Mouse (Mus musculus) limb, embryonic 10.5 days (tissue): ENCODE measurements around the gene Gdf9. TPM values are rescaled to one million over a fixed set of nuclear protein-coding genes. Genes with fewer than 3 reads are reported as not detected.
"Not testable (repeated sequence)": the region's sequence is repeated elsewhere in the genome, so short reads cannot be mapped to it uniquely, and the experiment has no call there.

Source experiments
- DNase-seq: peaks from one replicate; pipeline ENCODE4 v3.0.0-alpha.2; 2017; ENCODE audit warnings: low spot score
- H3K27ac ChIP-seq: fragments of 300-500 bp; sonication (generic); 2 replicates; pipeline ENCODE4 v1.5.1; 2016; ENCODE audit warnings: mild to moderate bottlenecking
- H3K27me3 ChIP-seq: fragments of 300-500 bp; sonication (generic); 2 replicates; pipeline ENCODE4 v1.6.1; 2016; ENCODE audit warnings: low read depth, mild to moderate bottlenecking; ENCODE audit not compliant: poor library complexity, severe bottlenecking
- H3K36me3 ChIP-seq: fragments of 300-500 bp; sonication (generic); 2 replicates; pipeline ENCODE4 v1.6.1; 2016; ENCODE audit warnings: mild to moderate bottlenecking, moderate library complexity
- H3K4me1 ChIP-seq: fragments of 300-500 bp; sonication (generic); 2 replicates; pipeline ENCODE4 v1.6.1; 2016
- H3K4me3 ChIP-seq: fragments of 300-500 bp; sonication (generic); 2 replicates; pipeline ENCODE4 v1.5.1; 2016; ENCODE audit warnings: mild to moderate bottlenecking, moderate library complexity
- H3K9me3 ChIP-seq: fragments of 300-500 bp; sonication (generic); replicated peaks from 2 replicates; pipeline ENCODE4 v1.6.1; 2016; ENCODE audit warnings: mild to moderate bottlenecking
- WGBS: fragments of 180-500 bp; shearing (Covaris S2); methylation state at CpG from one replicate; pipeline ENCODE4 v1.1.7; 2016; 5-methylcytosine and 5-hydroxymethylcytosine counted together
- polyA plus RNA-seq: library from polyadenylated mRNA; unstranded; fragments of >200 nt; fragmentation: Nextera tagmentation; extraction: Ambion mirVana; gene quantifications from 2 replicates; pipeline ENCODE4 v1.2.1, GENCODE M21; 2016

Gdf9 gene
- polyA plus RNA-seq: 0.66 and 0.79 TPM in 2 replicates

DNA sequence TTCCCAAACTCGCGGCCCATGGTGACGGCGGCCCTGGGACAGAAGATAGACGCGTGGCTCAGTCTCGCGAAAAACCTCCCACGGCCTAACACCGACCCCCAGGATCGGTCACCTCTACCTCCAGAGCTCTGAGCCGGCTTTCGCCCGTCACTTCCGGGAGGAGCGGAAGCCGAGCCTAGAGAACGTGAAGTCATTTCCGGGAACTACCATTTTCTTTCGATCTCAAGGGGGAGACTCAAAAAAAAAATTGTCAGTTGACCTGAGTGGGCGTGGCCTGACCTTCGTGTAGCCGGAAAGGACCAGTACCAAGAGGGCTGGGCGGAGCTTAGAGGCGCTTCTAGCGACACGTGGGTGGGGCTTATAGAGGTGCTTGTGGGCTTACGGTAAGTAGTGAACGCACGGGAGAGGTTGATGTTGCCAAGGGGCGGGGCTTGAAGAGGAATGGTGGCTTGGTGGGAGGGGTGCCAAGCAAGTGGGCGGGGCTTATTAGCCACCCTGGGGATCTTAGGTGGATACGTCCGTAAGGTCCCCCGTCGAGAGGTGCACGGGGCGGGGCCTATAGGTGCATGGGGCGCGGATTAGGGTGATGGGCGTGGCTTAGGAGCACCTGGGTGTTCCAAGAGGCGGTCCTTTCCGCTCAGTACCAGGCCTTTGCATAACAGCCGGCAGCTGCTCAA is at the start of gene Gdf9, which contains the start of gene Uqcrq:
Gdf9 (plus strand) TSS at position 354 of the 677 bp plus-strand sequence.
Uqcrq (minus strand) TSS at position 162 of the 677 bp plus-strand sequence.
- under 1% methylated on average over 44 of the region's 44 CpGs for WGBS
- Histone ChIP-seq H3K27ac (peak within 1 kb of the TSS; percentile 85), H3K36me3 (peaks cover 16% of the 10 kb centered on the region), H3K27me3 (no peaks in the 10 kb centered on the region), H3K4me1 (peaks cover 14% of the 10 kb centered on the region), H3K4me3 (peak within 1 kb of the TSS; percentile 85), H3K9me3 (no peaks in the 10 kb centered on the region)
- DNase-seq: peak; percentile 91

DNA sequence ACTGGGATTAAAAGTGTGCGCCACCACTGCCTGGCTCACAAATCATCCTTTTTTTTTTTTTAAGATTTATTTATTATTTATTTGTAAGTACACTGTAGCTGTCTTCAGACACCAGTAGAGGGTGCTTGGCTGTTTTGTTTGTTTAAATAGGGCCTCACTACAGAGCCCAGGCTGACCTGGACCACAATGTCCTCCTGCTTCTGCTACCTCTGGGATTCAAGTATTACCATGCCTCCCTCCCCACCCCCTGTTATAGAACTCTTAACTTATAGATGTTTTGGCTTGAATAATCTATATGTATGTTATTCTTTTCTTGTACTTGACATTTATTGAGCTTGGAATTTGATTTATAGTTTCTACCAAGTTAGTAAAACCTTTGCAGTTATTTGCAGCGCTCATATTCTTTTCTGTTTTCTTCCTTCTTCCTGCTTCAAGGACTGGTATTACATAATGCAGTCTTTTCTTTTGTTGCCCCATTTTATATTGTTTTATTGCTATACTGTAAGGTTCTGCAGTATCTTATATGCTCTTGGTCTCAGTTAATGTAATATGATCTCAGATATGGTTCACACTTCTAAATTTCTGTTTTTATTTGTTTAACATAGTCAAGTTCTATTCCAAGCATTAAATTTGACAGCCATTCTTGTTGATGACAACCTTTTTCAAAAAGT is 46.9 kb upstream of the Gdf9 start:
- peaks cover 88% of the 10 kb centered on the region for H3K36me3 ChIP-seq

DNA sequence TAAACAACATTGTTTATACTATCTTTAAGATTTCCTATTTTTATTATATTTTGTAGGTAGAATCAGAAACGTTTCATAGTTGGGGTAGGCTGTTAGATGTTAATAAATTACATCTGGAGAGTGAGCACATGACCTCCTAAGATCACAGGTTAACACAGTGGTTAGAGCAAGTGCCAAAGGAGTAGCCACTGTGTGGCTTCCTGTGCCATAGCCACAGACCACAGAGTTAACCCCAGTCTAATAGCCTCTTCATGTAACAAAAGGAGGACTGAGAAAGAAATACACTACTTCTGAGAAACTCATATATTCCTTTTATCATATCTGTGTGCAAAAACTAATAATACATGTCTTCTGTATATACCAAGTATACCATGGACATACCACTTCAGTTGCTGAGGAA is 37.0 kb upstream of the Gdf9 start:
- no peaks in the 10 kb centered on the region for H3K9me3 ChIP-seq
- 92% methylated on average over 1 of the region's 1 CpGs for WGBS
- no peak for DNase-seq

More for the DNA sequence above, 46.9 kb upstream of the Gdf9 start:
- DNase-seq: no peak
- Histone ChIP-seq H3K27ac (no peak overlapping the region), H3K9me3 (no peaks in the 10 kb centered on the region), H3K4me1 (no peaks in the 10 kb centered on the region), H3K4me3 (no peak overlapping the region), H3K27me3 (no peaks in the 10 kb centered on the region)
- WGBS: 94% methylated on average over 2 of the region's 2 CpGs

DNA sequence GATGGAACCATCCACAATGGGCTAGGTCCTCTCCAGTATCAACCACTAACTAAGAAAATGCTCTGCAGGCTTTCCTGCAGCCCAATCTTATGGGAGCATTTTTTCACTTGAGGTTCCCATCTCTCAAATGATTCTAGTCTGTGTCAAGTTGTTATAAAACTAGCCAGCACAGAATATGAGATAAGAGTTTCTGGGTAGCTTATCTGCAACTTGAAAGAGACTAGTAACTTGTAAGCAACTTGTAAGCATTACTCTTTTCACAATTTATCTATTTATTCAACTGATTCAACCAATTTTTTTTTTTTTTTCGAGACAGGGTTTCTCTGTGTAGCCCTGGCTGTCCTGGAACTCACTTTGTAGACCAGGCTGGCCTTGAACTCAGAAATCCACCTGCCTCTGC is 27.2 kb upstream of the Gdf9 start:
- WGBS: 96% methylated on average over 1 of the region's 1 CpGs
- H3K27ac ChIP-seq: no peak overlapping the region
- peaks cover 97% of the 10 kb centered on the region for H3K36me3 ChIP-seq
- no peaks in the 10 kb centered on the region for H3K27me3 ChIP-seq
- H3K4me3 ChIP-seq: no peak overlapping the region
- H3K9me3 ChIP-seq: no peaks in the 10 kb centered on the region
- no peaks in the 10 kb centered on the region for H3K4me1 ChIP-seq
- DNase-seq: no peak

More for the DNA sequence above, 37.0 kb upstream of the Gdf9 start:
- H3K27ac ChIP-seq: no peak overlapping the region
- H3K4me3 ChIP-seq: no peak overlapping the region
- H3K36me3 ChIP-seq: peaks cover 89% of the 10 kb centered on the region
- no peaks in the 10 kb centered on the region for H3K27me3 ChIP-seq
- H3K4me1 ChIP-seq: no peaks in the 10 kb centered on the region

DNA sequence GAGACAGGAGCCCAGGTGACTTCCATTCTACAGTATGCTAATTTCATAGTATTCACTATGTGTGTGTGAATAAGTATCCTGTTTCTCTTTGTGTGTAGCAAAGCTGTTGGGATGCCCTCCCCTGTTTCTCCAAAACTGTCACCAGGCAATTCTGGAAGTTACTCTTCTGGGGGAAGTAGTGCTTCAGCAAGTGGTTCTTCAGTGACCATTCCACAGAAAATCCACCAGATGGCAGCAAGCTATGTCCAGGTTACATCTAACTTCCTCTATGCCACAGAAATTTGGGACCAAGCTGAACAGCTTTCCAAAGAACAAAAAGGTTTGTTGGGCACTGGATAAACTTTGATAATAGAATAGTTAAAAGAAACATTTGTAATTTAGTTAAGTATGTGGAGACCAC is 19.1 kb upstream of the Gdf9 start:
- DNase-seq: no peak
- peaks cover 98% of the 10 kb centered on the region for H3K36me3 ChIP-seq

DNA sequence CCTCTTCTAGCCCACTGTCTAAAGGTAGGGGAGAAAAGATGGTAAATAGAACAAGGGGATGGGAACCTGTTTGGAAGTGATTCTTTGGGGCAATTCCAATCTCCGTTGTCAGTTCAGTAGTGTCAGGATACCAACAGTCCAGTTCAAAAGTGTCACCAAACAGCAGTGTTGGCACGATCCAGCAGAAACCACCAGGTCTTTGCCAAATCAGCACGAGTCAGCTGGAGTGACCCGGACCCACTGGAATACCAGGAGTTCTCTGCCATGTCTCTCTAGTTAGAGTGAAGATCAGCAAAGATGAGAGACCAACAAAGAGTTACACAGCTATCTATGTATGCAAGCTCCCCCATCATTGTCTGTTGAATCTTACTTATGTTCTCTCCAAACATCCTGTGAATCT is 17.0 kb upstream of the Gdf9 start:
- Histone ChIP-seq H3K27ac (no peak overlapping the region), H3K27me3 (no peaks in the 10 kb centered on the region), H3K4me3 (no peak overlapping the region), H3K36me3 (peaks cover 99% of the 10 kb centered on the region), H3K4me1 (no peaks in the 10 kb centered on the region), H3K9me3 (no peaks in the 10 kb centered on the region)
- no peak for DNase-seq
- WGBS: 98% methylated on average over 4 of the region's 4 CpGs

More for the DNA sequence above, 19.1 kb upstream of the Gdf9 start:
- H3K4me1 ChIP-seq: no peaks in the 10 kb centered on the region
- H3K27me3 ChIP-seq: no peaks in the 10 kb centered on the region
- no peaks in the 10 kb centered on the region for H3K9me3 ChIP-seq
- no peak overlapping the region for H3K4me3 ChIP-seq
- no peak overlapping the region for H3K27ac ChIP-seq

DNA sequence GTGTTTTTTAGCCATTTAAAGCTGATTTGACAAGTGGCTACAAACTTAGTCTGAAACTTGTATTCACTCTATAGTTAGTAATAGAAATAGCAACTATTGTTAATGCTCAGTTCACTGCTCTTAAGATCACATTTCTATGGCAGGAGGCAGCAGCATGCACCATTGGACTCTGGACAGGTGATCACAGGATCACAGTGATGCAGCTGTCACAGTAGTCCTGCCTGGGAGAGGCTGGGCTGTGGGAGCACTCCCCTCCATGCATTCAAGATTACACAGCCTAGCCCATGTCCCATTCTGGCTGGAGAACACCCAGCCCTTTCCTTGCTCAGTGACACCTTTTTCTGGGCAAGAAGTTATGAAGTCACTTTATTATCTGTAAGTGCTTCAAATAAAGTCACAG is 12.8 kb upstream of the Gdf9 start:
- Histone ChIP-seq H3K4me3 (no peak overlapping the region), H3K36me3 (peaks cover 84% of the 10 kb centered on the region), H3K9me3 (no peaks in the 10 kb centered on the region), H3K4me1 (no peaks in the 10 kb centered on the region), H3K27me3 (no peaks in the 10 kb centered on the region), H3K27ac (no peak overlapping the region)
- DNase-seq: no peak

DNA sequence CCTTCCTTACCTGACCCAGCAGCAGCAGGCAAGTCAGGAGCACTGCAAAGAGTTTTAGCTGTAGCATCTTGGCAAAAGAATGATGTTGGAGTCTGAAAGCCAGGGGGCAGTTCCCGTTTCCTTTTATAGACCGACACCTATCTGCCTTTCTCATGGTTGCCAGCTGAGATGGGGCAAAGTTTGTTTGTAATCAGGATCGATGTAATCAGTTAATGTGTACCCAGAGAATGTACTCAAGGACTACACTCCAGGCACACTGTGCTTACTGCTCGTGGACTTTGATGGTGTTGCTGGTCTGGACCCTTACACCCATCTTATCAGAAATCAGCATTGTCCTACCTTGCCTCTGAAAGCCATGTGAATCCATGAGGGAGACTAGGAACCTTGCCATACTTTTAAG is 7.8 kb upstream of the Gdf9 start, which contains the start of gene Leap2:
Leap2 (minus strand) TSS at position 135 of the 400 bp plus-strand sequence.
- H3K4me1 ChIP-seq: no peaks in the 10 kb centered on the region
- no peak for DNase-seq
- H3K4me3 ChIP-seq: no peak within 1 kb of the TSS
- peaks cover 39% of the 10 kb centered on the region for H3K36me3 ChIP-seq
- H3K27me3 ChIP-seq: no peaks in the 10 kb centered on the region
- H3K27ac ChIP-seq: no peak within 1 kb of the TSS
- no peaks in the 10 kb centered on the region for H3K9me3 ChIP-seq
- WGBS: 91% methylated on average over 4 of the region's 4 CpGs

DNA sequence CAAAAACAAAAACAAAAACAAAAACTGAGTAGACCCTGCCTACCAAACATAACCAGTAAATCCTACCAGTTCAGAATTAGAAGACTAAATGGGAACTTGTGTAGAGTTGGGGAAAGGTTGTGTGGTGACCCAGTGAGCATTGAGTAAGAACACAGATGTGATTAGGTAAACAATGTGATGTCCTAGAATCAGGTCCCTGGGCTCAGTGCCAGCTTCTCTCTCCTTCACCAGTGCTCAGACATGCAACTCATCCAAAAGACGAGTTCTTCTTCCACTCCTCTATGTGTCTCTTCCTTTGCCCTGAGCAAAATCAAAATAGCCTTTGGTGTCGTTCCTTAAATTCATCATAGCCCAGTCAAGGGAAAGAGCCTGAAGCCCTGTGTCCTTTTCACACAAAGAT is 6.0 kb upstream of the Gdf9 start:
- Histone ChIP-seq H3K36me3 (peaks cover 35% of the 10 kb centered on the region), H3K27ac (no peak overlapping the region), H3K4me1 (peaks cover 5% of the 10 kb centered on the region), H3K9me3 (no peaks in the 10 kb centered on the region), H3K27me3 (no peaks in the 10 kb centered on the region), H3K4me3 (no peak overlapping the region)
- no peak for DNase-seq
- WGBS: 87% methylated on average over 2 of the region's 2 CpGs

DNA sequence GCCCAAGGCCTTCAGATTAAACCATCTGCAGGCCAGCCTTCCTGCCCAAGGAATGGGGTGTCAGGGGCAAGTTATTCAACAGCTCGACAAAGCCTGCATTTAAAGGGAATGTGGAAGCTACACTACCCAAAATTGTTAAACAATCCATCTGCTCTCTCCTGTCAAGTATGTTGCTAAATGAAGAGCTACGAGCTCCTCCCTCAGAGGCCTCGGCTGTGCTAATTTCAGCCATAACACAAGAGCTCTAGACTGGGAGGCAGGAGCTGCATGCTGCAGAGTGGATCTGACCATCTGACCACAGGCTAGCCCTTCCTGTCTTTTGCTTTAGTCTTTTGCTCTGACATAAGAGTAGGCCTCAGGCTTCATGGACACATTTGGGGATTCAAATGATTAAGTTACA is 5.6 kb upstream of the Gdf9 start:
- H3K36me3 ChIP-seq: peaks cover 30% of the 10 kb centered on the region
- peaks cover 8% of the 10 kb centered on the region for H3K4me1 ChIP-seq
- no peak overlapping the region for H3K27ac ChIP-seq
- no peak overlapping the region for H3K4me3 ChIP-seq
- DNase-seq: no peak
- no peaks in the 10 kb centered on the region for H3K27me3 ChIP-seq
- 78% methylated on average over 3 of the region's 3 CpGs for WGBS
- no peaks in the 10 kb centered on the region for H3K9me3 ChIP-seq

DNA sequence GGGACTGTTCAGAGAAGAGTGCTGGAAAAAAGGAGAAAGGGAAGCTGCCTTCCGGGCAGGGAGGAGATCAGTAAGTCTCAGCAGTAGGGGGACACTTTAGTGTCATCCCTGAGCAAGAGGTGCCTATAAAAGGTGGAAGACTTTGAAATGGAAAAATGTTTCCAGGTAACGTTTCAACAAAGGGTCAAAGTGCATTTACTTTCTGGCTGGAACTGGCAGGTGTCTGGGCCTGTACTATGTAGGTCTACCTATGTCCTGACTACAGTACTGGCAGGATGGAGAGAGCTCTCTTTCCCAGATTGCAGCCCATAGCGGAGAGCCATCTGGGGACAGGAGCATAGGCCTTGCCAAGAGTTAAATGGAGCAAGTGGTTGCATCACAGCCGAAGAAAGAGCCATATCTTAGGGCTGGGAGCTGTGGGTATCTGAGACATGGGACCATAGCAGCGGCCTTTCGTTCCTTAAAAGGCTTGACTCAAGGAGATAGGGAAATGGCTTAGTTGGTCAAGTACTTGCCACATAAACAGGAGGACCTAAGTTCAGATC is 5.0 kb upstream of the Gdf9 start:
- Histone ChIP-seq H3K27ac (no peak overlapping the region), H3K4me3 (no peak overlapping the region), H3K36me3 (peaks cover 26% of the 10 kb centered on the region), H3K9me3 (no peaks in the 10 kb centered on the region), H3K27me3 (no peaks in the 10 kb centered on the region), H3K4me1 (peaks cover 8% of the 10 kb centered on the region)
- no peak for DNase-seq
- 79% methylated on average over 6 of the region's 6 CpGs for WGBS

DNA sequence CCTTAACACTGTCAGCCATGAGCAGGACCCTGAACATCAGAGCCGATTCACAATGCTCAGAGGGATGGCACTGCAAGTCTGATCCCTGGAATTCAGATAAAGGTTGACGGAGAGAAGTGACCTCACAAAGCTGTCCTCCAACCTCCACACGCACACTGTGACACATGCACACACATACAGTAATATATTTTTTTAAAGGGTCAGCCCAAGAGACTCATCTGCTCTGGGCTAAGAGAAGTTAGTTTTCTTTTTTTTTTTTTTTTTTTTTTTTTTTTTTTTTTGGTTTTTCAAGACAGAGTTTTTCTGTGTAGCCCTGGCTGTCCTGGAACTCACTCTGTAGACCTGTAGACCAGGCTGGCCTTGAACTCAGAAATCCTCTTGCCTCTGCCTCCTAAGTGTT is 3.9 kb upstream of the Gdf9 start:
- H3K4me3 ChIP-seq, H3K27me3 ChIP-seq, DNase-seq, H3K9me3 ChIP-seq, H3K27ac ChIP-seq: not testable (repeated sequence)
- Histone ChIP-seq H3K36me3 (peaks cover 16% of the 10 kb centered on the region), H3K4me1 (peaks cover 14% of the 10 kb centered on the region)
- WGBS: 86% methylated on average over 3 of the region's 3 CpGs

DNA sequence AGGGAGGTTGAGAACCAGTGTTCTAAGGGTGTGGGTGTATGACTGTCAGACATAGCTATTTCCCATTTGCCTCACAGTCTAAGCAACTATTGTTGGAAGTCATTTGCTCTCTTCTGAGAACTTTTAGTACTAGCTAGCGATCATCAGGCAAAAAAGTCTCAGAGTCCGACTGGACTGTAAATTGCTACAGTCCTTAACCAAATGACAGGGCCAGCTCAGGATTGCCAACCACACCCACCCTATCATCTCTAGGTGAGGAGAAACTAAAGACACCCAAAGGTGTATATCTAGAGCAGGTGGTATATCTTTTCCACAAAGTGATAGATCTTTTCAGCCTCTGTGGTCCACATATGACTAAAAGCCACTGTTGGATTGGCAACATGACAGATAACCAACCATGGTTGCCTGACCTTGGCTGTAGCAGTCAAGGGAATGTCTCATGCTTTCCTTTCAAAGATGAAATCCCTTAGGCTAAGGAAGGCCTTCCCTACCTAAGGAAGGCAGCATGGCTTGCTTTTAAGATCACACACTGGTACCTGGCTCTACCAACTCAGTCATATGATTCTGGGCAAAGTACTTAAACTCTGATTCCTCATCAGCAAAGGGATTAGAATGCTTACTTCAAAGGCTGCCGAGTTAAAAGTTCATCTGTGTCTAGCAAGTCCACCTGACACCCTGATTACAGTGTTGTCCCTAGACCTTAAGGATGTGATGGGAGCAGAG is 2.7 kb upstream of the Gdf9 start:
- H3K4me3 ChIP-seq: no peak overlapping the region
- H3K27ac ChIP-seq: no peak overlapping the region
- peaks cover 14% of the 10 kb centered on the region for H3K4me1 ChIP-seq
- WGBS: 94% methylated on average over 3 of the region's 3 CpGs
- peaks cover 16% of the 10 kb centered on the region for H3K36me3 ChIP-seq
- H3K27me3 ChIP-seq: no peaks in the 10 kb centered on the region
- no peak for DNase-seq
- no peaks in the 10 kb centered on the region for H3K9me3 ChIP-seq
